Mouse (Mus musculus): ENCODE results near the gene Rora. TPM values are rescaled to one million over a fixed set of nuclear protein-coding genes. Genes with fewer than 3 reads are reported as not detected.

The Rora gene
- polyA plus RNA-seq, 1 experiment from 2014 or later = 23.1 TPM

- Histone ChIP-seq H3K27ac (ENCODE audit: low read depth) (no peak overlapping the region), H3K4me3 (ENCODE audit: low read depth, low read length) (no peak overlapping the region), H3K27me3 (ENCODE audit: insufficient read depth, low read length) (no peaks in the 10 kb centered on the region), H3K9me3 (ENCODE audit: low read length) (no peaks in the 10 kb centered on the region), H3K9ac (replicated peaks) (no peak overlapping the region), H3K4me1 (ENCODE audit: insufficient read depth) (no peaks in the 10 kb centered on the region), H3K4me2 (ENCODE audit: low read depth, low read length) (no peak overlapping the region), H3K36me3 (replicated peaks; ENCODE audit: insufficient read depth, low read length) (no peaks in the 10 kb centered on the region)
- ATAC-seq (no peak), DNase-seq (no peak)
- WGBS (ENCODE audit: insufficient replicate concordance) = 54% methylated on average over 14 of the region's 14 CpGs
- no peak for TF ChIP-seq CTCF (IDR thresholded peaks at IDR 0.05; ENCODE audit: low read depth)
- no peak for TF ChIP-seq EP300 (IDR thresholded peaks at IDR 0.05; ENCODE audit: low read depth)
These were observed 496.6 kb downstream of the Rora start for GRCm38 (mm10) chr9:69150224-69150623.

GRCm38 (mm10) chr9:69154684-69155083 is 501.1 kb downstream of the Rora start:
- Histone ChIP-seq H3K9ac (replicated peaks) (no peak overlapping the region), H3K36me3 (replicated peaks; ENCODE audit: insufficient read depth, low read length) (no peaks in the 10 kb centered on the region), H3K27me3 (ENCODE audit: insufficient read depth, low read length) (no peaks in the 10 kb centered on the region), H3K4me3 (ENCODE audit: low read depth, low read length) (no peak overlapping the region), H3K4me2 (ENCODE audit: low read depth, low read length) (no peak overlapping the region), H3K4me1 (ENCODE audit: insufficient read depth) (no peaks in the 10 kb centered on the region), H3K27ac (ENCODE audit: low read depth) (no peak overlapping the region), H3K9me3 (ENCODE audit: low read length) (no peaks in the 10 kb centered on the region)
- DNase-seq (no peak), ATAC-seq (no peak)
- TF ChIP-seq EP300 (IDR thresholded peaks at IDR 0.05; ENCODE audit: low read depth) (no peak), CTCF (IDR thresholded peaks at IDR 0.05; ENCODE audit: low read depth) (no peak)
- 79% methylated on average over 5 of the region's 5 CpGs for WGBS (ENCODE audit: insufficient replicate concordance)

- ATAC-seq (no peak), DNase-seq (no peak)
- TF ChIP-seq EP300 (IDR thresholded peaks at IDR 0.05; ENCODE audit: low read depth) = no peak
- no peak for TF ChIP-seq CTCF (IDR thresholded peaks at IDR 0.05; ENCODE audit: low read depth)
- Histone ChIP-seq H3K4me3 (ENCODE audit: low read depth, low read length) (no peak overlapping the region), H3K4me1 (ENCODE audit: insufficient read depth) (no peaks in the 10 kb centered on the region), H3K4me2 (ENCODE audit: low read depth, low read length) (no peak overlapping the region), H3K9me3 (ENCODE audit: low read length) (no peaks in the 10 kb centered on the region), H3K9ac (replicated peaks) (no peak overlapping the region), H3K36me3 (replicated peaks; ENCODE audit: insufficient read depth, low read length) (no peaks in the 10 kb centered on the region), H3K27me3 (ENCODE audit: insufficient read depth, low read length) (no peaks in the 10 kb centered on the region), H3K27ac (ENCODE audit: low read depth) (no peak overlapping the region)
- WGBS (ENCODE audit: insufficient replicate concordance) = 47% methylated on average over 8 of the region's 8 CpGs
These were observed 502.4 kb downstream of the Rora start for GRCm38 (mm10) chr9:69155836-69156595.

- no peak overlapping the region for H3K4me2 ChIP-seq (ENCODE audit: low read depth, low read length)
- H3K27ac ChIP-seq (ENCODE audit: low read depth) = no peak overlapping the region
- H3K4me1 ChIP-seq (ENCODE audit: insufficient read depth) = no peaks in the 10 kb centered on the region
- TF ChIP-seq EP300 (IDR thresholded peaks at IDR 0.05; ENCODE audit: low read depth) = no peak
- peak; percentile 52 for TF ChIP-seq CTCF (IDR thresholded peaks at IDR 0.05; ENCODE audit: low read depth)
- DNase-seq (no peak), ATAC-seq (no peak)
- H3K36me3 ChIP-seq (replicated peaks; ENCODE audit: insufficient read depth, low read length) = no peaks in the 10 kb centered on the region
- no peaks in the 10 kb centered on the region for H3K9me3 ChIP-seq (ENCODE audit: low read length)
- no peaks in the 10 kb centered on the region for H3K27me3 ChIP-seq (ENCODE audit: insufficient read depth, low read length)
- no peak overlapping the region for H3K9ac ChIP-seq (replicated peaks)
- no peak overlapping the region for H3K4me3 ChIP-seq (ENCODE audit: low read depth, low read length)
- 74% methylated on average over 5 of the region's 5 CpGs for WGBS (ENCODE audit: insufficient replicate concordance)
These were observed 507.2 kb downstream of the Rora start for GRCm38 (mm10) chr9:69160818-69161217.

- 48% methylated on average over 7 of the region's 7 CpGs for WGBS (ENCODE audit: insufficient replicate concordance)
- ATAC-seq (no peak), DNase-seq (no peak)
- Histone ChIP-seq H3K27ac (ENCODE audit: low read depth) (no peak overlapping the region), H3K27me3 (ENCODE audit: insufficient read depth, low read length) (no peaks in the 10 kb centered on the region), H3K9ac (replicated peaks) (no peak overlapping the region), H3K4me3 (ENCODE audit: low read depth, low read length) (no peak overlapping the region), H3K4me2 (ENCODE audit: low read depth, low read length) (no peak overlapping the region), H3K36me3 (replicated peaks; ENCODE audit: insufficient read depth, low read length) (no peaks in the 10 kb centered on the region), H3K9me3 (ENCODE audit: low read length) (no peaks in the 10 kb centered on the region), H3K4me1 (ENCODE audit: insufficient read depth) (no peaks in the 10 kb centered on the region)
- TF ChIP-seq EP300 (IDR thresholded peaks at IDR 0.05; ENCODE audit: low read depth) (no peak), CTCF (IDR thresholded peaks at IDR 0.05; ENCODE audit: low read depth) (no peak)
These were observed 511.1 kb downstream of the Rora start for GRCm38 (mm10) chr9:69164653-69165052.

GRCm38 (mm10) chr9:69165096-69165836 is 511.7 kb downstream of the Rora start:
- no peak overlapping the region for H3K4me2 ChIP-seq (ENCODE audit: low read depth, low read length)
- no peaks in the 10 kb centered on the region for H3K9me3 ChIP-seq (ENCODE audit: low read length)
- no peak overlapping the region for H3K4me3 ChIP-seq (ENCODE audit: low read depth, low read length)
- TF ChIP-seq CTCF (IDR thresholded peaks at IDR 0.05; ENCODE audit: low read depth) (no peak), EP300 (IDR thresholded peaks at IDR 0.05; ENCODE audit: low read depth) (no peak)
- H3K27me3 ChIP-seq (ENCODE audit: insufficient read depth, low read length) = no peaks in the 10 kb centered on the region
- ATAC-seq (no peak), DNase-seq (no peak)
- no peaks in the 10 kb centered on the region for H3K36me3 ChIP-seq (replicated peaks; ENCODE audit: insufficient read depth, low read length)
- no peak overlapping the region for H3K9ac ChIP-seq (replicated peaks)
- no peaks in the 10 kb centered on the region for H3K4me1 ChIP-seq (ENCODE audit: insufficient read depth)
- H3K27ac ChIP-seq (ENCODE audit: low read depth) = no peak overlapping the region
- WGBS (ENCODE audit: insufficient replicate concordance) = 44% methylated on average over 7 of the region's 7 CpGs
